Mouse (Mus musculus): Measurements from ENCODE around the gene Elovl3.

DNA sequence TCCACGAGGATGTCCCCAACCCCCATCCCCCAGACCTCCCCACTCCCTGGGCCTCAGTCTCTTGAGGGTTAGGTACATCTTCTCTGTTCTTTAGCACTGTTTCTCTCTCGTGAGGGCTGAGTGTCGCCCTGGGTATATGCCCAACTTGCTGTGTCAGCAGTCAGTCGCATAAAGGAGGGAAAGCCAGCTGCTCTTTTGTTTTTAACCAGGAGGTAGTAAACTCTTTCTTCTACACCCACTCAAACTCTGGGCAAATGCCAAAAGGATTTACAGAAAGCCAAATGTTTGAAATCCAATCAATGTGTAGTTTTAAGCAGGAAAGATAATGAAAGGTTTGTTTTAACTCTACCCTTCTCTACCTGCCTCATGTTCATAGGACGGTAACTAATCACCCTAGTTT is 45.3 kb downstream of the Elovl3 start:
- TF ChIP-seq CTCF (conservative IDR thresholded peaks at IDR 0.05; ENCODE audit: low read length) (no peak), POU5F1 (IDR thresholded peaks at IDR 0.05; ENCODE audit: borderline replicate concordance, low read length) (no peak), NANOG (IDR thresholded peaks at IDR 0.05; ENCODE audit: borderline replicate concordance, low read length) (no peak)

Data from E14TG2a.4 (cell line).